Mouse (Mus musculus) heart, postnatal 10 days (tissue): ENCODE measurements around the gene Ptprj. TPM values are rescaled to one million over a fixed set of nuclear protein-coding genes. Genes with fewer than 3 reads are reported as not detected.
"Not testable (repeated sequence)": the region's sequence is repeated elsewhere in the genome, so short reads cannot be mapped to it uniquely, and the experiment has no call there.

Experiments
- DNase-seq, 2 experiments: peaks; one replicate each; pipeline ENCODE4 v3.0.0; 2021
- intact Hi-C: fragments of 180-260 bp; cut with DNase I; formaldehyde crosslinking; loops from one replicate; pipeline ENCODE4 v1.15.1; 2025
- total RNA-seq, 2 experiments: library from RNA; stranded (reverse); gene quantifications; 2 replicates each; pipeline ENCODE4 v1.2.3; 2021

Ptprj gene
- total RNA-seq, 2 experiments from 2014 or later: 9.1 to 13.1 TPM

GRCm38 (mm10) chr2:90579038-90579727 is 1.3 kb downstream of the Ptprj start:
- peak; percentile 23 to 32 for DNase-seq
- intact Hi-C loops: no loop called here

- intact Hi-C loops: no loop called here
- DNase-seq: no peak
Measured at GRCm38 (mm10) chr2:90577451-90578279, 2.8 kb downstream of the Ptprj start.

GRCm38 (mm10) chr2:90576936-90577335 is 3.5 kb downstream of the Ptprj start:
- DNase-seq: no peak
- intact Hi-C loops: no loop called here

- intact Hi-C loops: no loop called here
Measured at GRCm38 (mm10) chr2:90576411-90576810, 4.0 kb downstream of the Ptprj start.

GRCm38 (mm10) chr2:90575713-90576112 is 4.7 kb downstream of the Ptprj start:
- no peak for DNase-seq
- intact Hi-C loops: no loop called here

More at GRCm38 (mm10) chr2:90576411-90576810, 4.0 kb downstream of the Ptprj start:
- DNase-seq: no peak

GRCm38 (mm10) chr2:90575116-90575515 is 5.3 kb downstream of the Ptprj start:
- no peak for DNase-seq
- intact Hi-C loops: no loop called here

GRCm38 (mm10) chr2:90574536-90574935 is 5.9 kb downstream of the Ptprj start:
- intact Hi-C loops: no loop called here
- DNase-seq: no peak

- DNase-seq: peak; percentile 40 to 45
- intact Hi-C loops: no loop called here
Measured at GRCm38 (mm10) chr2:90573640-90574526, 6.6 kb downstream of the Ptprj start.

- intact Hi-C loops: no loop called here
- DNase-seq: no peak
Measured at GRCm38 (mm10) chr2:90572126-90572525, 8.3 kb downstream of the Ptprj start.

- intact Hi-C loops, DNase-seq: not testable (repeated sequence)
Measured at GRCm38 (mm10) chr2:90571399-90571798, 9.0 kb downstream of the Ptprj start.

GRCm38 (mm10) chr2:90570871-90571270 is 9.6 kb downstream of the Ptprj start:
- intact Hi-C loops: no loop called here
- no peak for DNase-seq

GRCm38 (mm10) chr2:90570216-90570615 is 10.2 kb downstream of the Ptprj start:
- intact Hi-C loops: no loop called here
- DNase-seq: peak in 1 of 2 experiments; percentile 18

- intact Hi-C loops: no loop called here
- no peak for DNase-seq
Measured at GRCm38 (mm10) chr2:90568961-90569481, 11.4 kb downstream of the Ptprj start.

GRCm38 (mm10) chr2:90568091-90568490 is 12.4 kb downstream of the Ptprj start:
- intact Hi-C loops: no loop called here
- DNase-seq: no peak

GRCm38 (mm10) chr2:90566773-90567528 is 13.5 kb downstream of the Ptprj start:
- DNase-seq: peak; percentile 31 to 49
- intact Hi-C loops: no loop called here

- DNase-seq: peak; percentile 31 to 39
- intact Hi-C loops: no loop called here
Measured at GRCm38 (mm10) chr2:90566046-90566445, 14.4 kb downstream of the Ptprj start.

GRCm38 (mm10) chr2:90565192-90565929 is 15.1 kb downstream of the Ptprj start:
- no peak for DNase-seq

GRCm38 (mm10) chr2:90564552-90564951 is 15.9 kb downstream of the Ptprj start:
- DNase-seq: no peak
- intact Hi-C loops: no loop called here

More at GRCm38 (mm10) chr2:90565192-90565929, 15.1 kb downstream of the Ptprj start:
- intact Hi-C loops: no loop called here

- intact Hi-C loops: no loop called here
- no peak for DNase-seq
Measured at GRCm38 (mm10) chr2:90563171-90563570, 17.3 kb downstream of the Ptprj start.
